Mouse (Mus musculus) bone marrow, adult 2 months (tissue): Measurements from ENCODE around the gene Prickle4.

Experiments used
- CTCF ChIP-seq: fragments of 200-500 bp; IDR thresholded peaks from 2 replicates; pipeline ENCODE4 v1.5.1; 2011; ENCODE audit warnings: low read length, control low read depth; ENCODE audit not compliant: control insufficient read depth, insufficient read depth
- POLR2A ChIP-seq: fragments of 200-500 bp; IDR thresholded peaks from 2 replicates; pipeline ENCODE4 v1.6.1; 2011; ENCODE audit warnings: low read depth, mild to moderate bottlenecking, control low read depth, low read length, borderline replicate concordance; ENCODE audit not compliant: control insufficient read depth

GRCm38 (mm10) chr17:47711883-47712282 lies 17.3 kb upstream of the Prickle4 start:
- TF ChIP-seq CTCF (no peak), POLR2A (no peak)
